Mouse (Mus musculus): Measurements from ENCODE around the gene Commd2. TPM values are rescaled to one million over a fixed set of nuclear protein-coding genes. Genes with fewer than 3 reads are reported as not detected.

Gene Commd2
- polyA plus RNA-seq, 1 experiment from 2014 or later = 77.7 TPM

- no peaks in the 10 kb centered on the region for H3K9me3 ChIP-seq
- ATAC-seq = no peak
- H3K27me3 ChIP-seq = no peaks in the 10 kb centered on the region
- no peak overlapping the region for H3K27ac ChIP-seq
- no peak overlapping the region for H3K9ac ChIP-seq (replicated peaks)
- no peaks in the 10 kb centered on the region for H3K36me3 ChIP-seq
- H3K4me3 ChIP-seq (replicated peaks) = no peak overlapping the region
- H3K4me1 ChIP-seq (replicated peaks) = no peaks in the 10 kb centered on the region
- 65% methylated on average over 6 of the region's 6 CpGs for WGBS
- no peak overlapping the region for H3K4me2 ChIP-seq (replicated peaks)
These were observed 7.1 kb upstream of the Commd2 start for GRCm38 (mm10) chr3:57658608-57659007.

- Histone ChIP-seq H3K4me3 (replicated peaks) (no peak overlapping the region), H3K27ac (no peak overlapping the region), H3K36me3 (peaks cover 5% of the 10 kb centered on the region; the same call in 1 of the 2 replicates), H3K9me3 (no peaks in the 10 kb centered on the region), H3K27me3 (0 out of 2 replicates have a peak, but pooled peaks cover 5% of the 10 kb centered on the region), H3K4me2 (replicated peaks) (no peak overlapping the region), H3K9ac (replicated peaks) (no peak overlapping the region), H3K4me1 (replicated peaks) (peaks cover 7% of the 10 kb centered on the region)
- no peak for ATAC-seq
- WGBS = 89% methylated on average over 3 of the region's 3 CpGs
These were observed 2.1 kb upstream of the Commd2 start for GRCm38 (mm10) chr3:57653646-57654045.

GRCm38 (mm10) chr3:57652485-57652884 is 970 bp upstream of the Commd2 start:
- no peaks in the 10 kb centered on the region for H3K9me3 ChIP-seq
- no peak overlapping the region for H3K4me3 ChIP-seq (replicated peaks)
- peaks cover 5% of the 10 kb centered on the region; the same call in 1 of the 2 replicates for H3K36me3 ChIP-seq
- no peak overlapping the region for H3K4me2 ChIP-seq (replicated peaks)
- 86% methylated on average over 3 of the region's 3 CpGs for WGBS
- H3K9ac ChIP-seq (replicated peaks) = no peak overlapping the region
- H3K27me3 ChIP-seq = 0 out of 2 replicates have a peak, but pooled peaks cover 5% of the 10 kb centered on the region
- H3K27ac ChIP-seq = no peak overlapping the region
- H3K4me1 ChIP-seq (replicated peaks) = peaks cover 7% of the 10 kb centered on the region
- no peak for ATAC-seq

GRCm38 (mm10) chr3:57651865-57652259 is 347 bp upstream of the Commd2 start:
- peak; percentile 71 for ATAC-seq
- 73% methylated on average over 3 of the region's 3 CpGs for WGBS
- Histone ChIP-seq H3K9me3 (no peaks in the 10 kb centered on the region), H3K4me3 (replicated peaks) (peak overlapping the region; percentile 78), H3K4me2 (replicated peaks) (peak overlapping the region; percentile 64), H3K4me1 (replicated peaks) (peaks cover 7% of the 10 kb centered on the region), H3K36me3 (peaks cover 7% of the 10 kb centered on the region; the same call in 1 of the 2 replicates), H3K9ac (replicated peaks) (peak overlapping the region; percentile 72), H3K27ac (no peak overlapping the region), H3K27me3 (0 out of 2 replicates have a peak, but pooled peaks cover 5% of the 10 kb centered on the region)

GRCm38 (mm10) chr3:57643191-57643590 is 8.3 kb downstream of the Commd2 start:
- no peak overlapping the region for H3K27ac ChIP-seq
- 86% methylated on average over 6 of the region's 6 CpGs for WGBS
- no peaks in the 10 kb centered on the region for H3K9me3 ChIP-seq
- H3K9ac ChIP-seq (replicated peaks) = no peak overlapping the region
- peaks cover 24% of the 10 kb centered on the region for H3K36me3 ChIP-seq
- no peak overlapping the region for H3K4me3 ChIP-seq (replicated peaks)
- ATAC-seq = no peak
- H3K27me3 ChIP-seq = no peaks in the 10 kb centered on the region
- H3K4me2 ChIP-seq (replicated peaks) = no peak overlapping the region
- no peaks in the 10 kb centered on the region for H3K4me1 ChIP-seq (replicated peaks)

GRCm38 (mm10) chr3:57637596-57637995 is 13.9 kb downstream of the Commd2 start:
- no peak overlapping the region for H3K4me3 ChIP-seq (replicated peaks)
- no peaks in the 10 kb centered on the region for H3K4me1 ChIP-seq (replicated peaks)
- H3K9me3 ChIP-seq = no peaks in the 10 kb centered on the region
- no peaks in the 10 kb centered on the region for H3K36me3 ChIP-seq
- 83% methylated on average over 6 of the region's 6 CpGs for WGBS
- no peak overlapping the region for H3K4me2 ChIP-seq (replicated peaks)
- H3K27me3 ChIP-seq = no peaks in the 10 kb centered on the region
- ATAC-seq = no peak
- no peak overlapping the region for H3K9ac ChIP-seq (replicated peaks)
- H3K27ac ChIP-seq = no peak overlapping the region

GRCm38 (mm10) chr3:57634763-57635487 is 16.6 kb downstream of the Commd2 start:
- no peaks in the 10 kb centered on the region for H3K4me1 ChIP-seq (replicated peaks)
- no peak overlapping the region for H3K27ac ChIP-seq
- 88% methylated on average over 3 of the region's 3 CpGs for WGBS
- no peaks in the 10 kb centered on the region for H3K9me3 ChIP-seq
- no peaks in the 10 kb centered on the region for H3K27me3 ChIP-seq
- no peaks in the 10 kb centered on the region for H3K36me3 ChIP-seq
- H3K4me2 ChIP-seq (replicated peaks) = no peak overlapping the region
- ATAC-seq = no peak
- no peak overlapping the region for H3K4me3 ChIP-seq (replicated peaks)
- no peak overlapping the region for H3K9ac ChIP-seq (replicated peaks)

GRCm38 (mm10) chr3:57626954-57627513 is 24.5 kb downstream of the Commd2 start:
- Histone ChIP-seq H3K27ac (no peak overlapping the region), H3K9ac (replicated peaks) (no peak overlapping the region), H3K9me3 (no peaks in the 10 kb centered on the region), H3K4me1 (replicated peaks) (0 out of 2 replicates have a peak, but pooled peaks cover 5% of the 10 kb centered on the region), H3K36me3 (no peaks in the 10 kb centered on the region), H3K4me3 (replicated peaks) (no peak overlapping the region), H3K4me2 (replicated peaks) (no peak overlapping the region), H3K27me3 (no peaks in the 10 kb centered on the region)
- 84% methylated on average over 11 of the region's 11 CpGs for WGBS
- ATAC-seq = no peak

- Histone ChIP-seq H3K4me3 (replicated peaks) (peak overlapping the region; percentile 26), H3K27ac (no peak overlapping the region), H3K36me3 (no peaks in the 10 kb centered on the region), H3K4me1 (replicated peaks) (0 out of 2 replicates have a peak, but pooled peaks cover 5% of the 10 kb centered on the region), H3K4me2 (replicated peaks) (peak overlapping the region; percentile 50), H3K9me3 (no peaks in the 10 kb centered on the region), H3K27me3 (no peaks in the 10 kb centered on the region), H3K9ac (replicated peaks) (0 out of 2 replicates have a peak overlapping the region, but pooled peaks have one; percentile 1)
- ATAC-seq = peak; percentile 75
- 17% methylated on average over 21 of the region's 21 CpGs for WGBS
These were observed 26.1 kb downstream of the Commd2 start for GRCm38 (mm10) chr3:57625275-57625997.

- Histone ChIP-seq H3K36me3 (no peaks in the 10 kb centered on the region), H3K4me3 (replicated peaks) (no peak overlapping the region), H3K27ac (no peak overlapping the region), H3K4me1 (replicated peaks) (no peaks in the 10 kb centered on the region), H3K9me3 (no peaks in the 10 kb centered on the region), H3K9ac (replicated peaks) (no peak overlapping the region), H3K27me3 (no peaks in the 10 kb centered on the region), H3K4me2 (replicated peaks) (no peak overlapping the region)
- 80% methylated on average over 4 of the region's 4 CpGs for WGBS
- ATAC-seq = no peak
These were observed 31.8 kb downstream of the Commd2 start for GRCm38 (mm10) chr3:57619718-57620117.

- no peaks in the 10 kb centered on the region for H3K36me3 ChIP-seq
- H3K4me1 ChIP-seq (replicated peaks) = no peaks in the 10 kb centered on the region
- no peak overlapping the region for H3K27ac ChIP-seq
- H3K27me3 ChIP-seq = no peaks in the 10 kb centered on the region
- H3K4me2 ChIP-seq (replicated peaks) = no peak overlapping the region
- ATAC-seq = no peak
- H3K9me3 ChIP-seq = no peaks in the 10 kb centered on the region
- no peak overlapping the region for H3K9ac ChIP-seq (replicated peaks)
- no peak overlapping the region for H3K4me3 ChIP-seq (replicated peaks)
- WGBS = 93% methylated on average over 4 of the region's 4 CpGs
These were observed 35.9 kb downstream of the Commd2 start for GRCm38 (mm10) chr3:57615652-57616051.

- no peaks in the 10 kb centered on the region for H3K36me3 ChIP-seq
- no peak overlapping the region for H3K4me2 ChIP-seq (replicated peaks)
- no peak overlapping the region for H3K27ac ChIP-seq
- H3K27me3 ChIP-seq = no peaks in the 10 kb centered on the region
- H3K4me3 ChIP-seq (replicated peaks) = no peak overlapping the region
- H3K4me1 ChIP-seq (replicated peaks) = no peaks in the 10 kb centered on the region
- no peak overlapping the region for H3K9ac ChIP-seq (replicated peaks)
- ATAC-seq = no peak
- no peaks in the 10 kb centered on the region for H3K9me3 ChIP-seq
- 80% methylated on average over 3 of the region's 3 CpGs for WGBS
These were observed 39.0 kb downstream of the Commd2 start for GRCm38 (mm10) chr3:57612430-57612997.

All from midbrain, embryonic 13.5 days (tissue).